Mouse (Mus musculus) MN1 (cell line): Measurements from ENCODE around the gene Stum.
"Not testable (repeated sequence)": the region's sequence is repeated elsewhere in the genome, so short reads cannot be mapped to it uniquely, and the experiment has no call there.

Experiments
- DNase-seq: peaks from one replicate; pipeline ENCODE4 v3.0.0-alpha.2; 2016; ENCODE audit warnings: low spot score

Stum gene

GRCm38 (mm10) chr1:180405576-180406335 lies 77.5 kb downstream of the Stum start:
- no peak for DNase-seq

DNA sequence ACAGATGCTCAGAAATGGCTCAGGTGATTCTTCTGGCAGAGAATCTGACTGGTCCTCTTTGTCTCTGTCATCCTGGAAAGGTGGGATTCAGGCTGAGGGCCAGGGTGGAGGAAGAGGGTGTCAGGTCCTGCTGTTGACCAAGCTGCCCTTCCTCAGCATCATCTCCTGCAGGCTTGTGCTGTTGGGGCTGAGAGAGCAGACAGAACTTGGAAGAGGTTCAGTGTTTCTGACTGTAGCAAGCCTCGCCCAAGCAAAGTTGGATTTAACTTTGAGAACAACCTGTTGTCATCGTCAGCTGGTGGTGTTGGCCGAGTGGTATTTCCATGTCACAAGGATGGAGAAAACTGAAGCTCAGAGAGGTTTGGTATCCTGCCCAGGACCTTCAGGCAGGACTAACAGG lies 78.6 kb downstream of the Stum start:
- DNase-seq, result no peak

- DNase-seq, result no peak
Measured at GRCm38 (mm10) chr1:180403694-180404606, 79.4 kb downstream of the Stum start.

GRCm38 (mm10) chr1:180403357-180403693 lies 80.0 kb downstream of the Stum start:
- no peak for DNase-seq

DNA sequence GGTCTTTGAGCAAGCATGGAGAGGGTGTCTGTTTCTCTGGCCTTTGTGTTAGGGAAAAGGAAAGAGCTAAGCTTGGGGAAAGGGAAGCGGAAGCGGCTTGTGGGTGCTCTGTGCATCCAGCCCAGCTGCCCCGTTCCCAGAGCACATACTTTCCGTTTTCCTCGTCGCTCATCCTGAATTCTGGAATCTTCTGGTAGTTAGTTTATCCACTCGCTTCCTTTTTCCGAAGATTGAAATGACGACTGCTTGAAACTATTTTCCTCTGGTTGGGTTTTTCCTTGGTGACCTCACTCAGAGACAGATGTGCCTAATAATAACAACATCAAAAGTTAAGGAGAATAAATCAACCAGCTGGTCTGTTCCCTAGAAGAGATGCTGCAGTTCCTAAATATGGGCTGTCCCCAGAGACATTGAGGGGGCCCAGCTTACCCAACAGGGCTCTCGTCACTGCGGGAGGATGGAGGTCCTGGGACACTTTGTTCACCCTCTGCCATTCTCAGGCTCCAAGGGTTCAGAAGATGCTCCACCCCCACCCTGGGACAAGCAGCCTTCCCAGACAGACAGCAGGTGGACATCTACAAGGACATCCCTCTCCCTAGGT lies 80.7 kb downstream of the Stum start:
- no peak for DNase-seq

GRCm38 (mm10) chr1:180401725-180402124 lies 81.6 kb downstream of the Stum start:
- DNase-seq, result no peak

DNA sequence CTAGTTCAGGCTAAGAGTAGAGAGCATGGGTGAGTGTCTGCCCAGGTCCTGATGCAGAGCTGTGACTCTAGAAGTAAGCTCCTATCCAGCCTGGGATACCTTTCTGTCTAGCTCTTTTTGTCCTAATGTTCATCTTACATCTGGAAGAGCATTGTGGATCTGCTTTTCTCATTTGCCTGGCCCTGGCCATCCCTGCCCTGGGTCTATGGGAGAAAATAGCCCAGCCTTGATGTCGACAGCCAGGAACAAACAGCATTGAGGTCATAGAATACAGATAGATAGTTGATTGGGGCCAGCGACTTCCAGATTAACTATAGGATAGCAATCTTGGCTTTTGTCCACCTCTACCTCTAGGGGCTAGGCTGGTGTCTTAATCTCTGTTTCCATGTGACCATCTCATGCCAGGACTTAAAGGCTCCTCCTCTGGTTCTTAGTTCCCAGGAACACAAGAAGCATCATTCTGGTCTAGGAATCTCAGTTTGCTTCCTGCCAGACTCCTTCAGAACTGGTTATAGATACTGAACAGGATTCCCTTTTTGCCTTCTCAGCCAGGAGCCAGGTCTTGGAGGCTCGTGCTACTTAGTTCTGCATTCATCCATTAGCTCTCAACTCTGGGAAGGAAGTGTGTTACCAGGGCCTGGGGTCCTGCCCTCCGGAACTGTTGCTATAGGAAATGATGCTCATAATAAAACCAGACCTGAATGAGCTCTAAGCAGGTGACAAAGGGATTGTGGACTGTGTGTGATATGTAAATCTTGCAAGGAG lies 82.4 kb downstream of the Stum start:
- no peak for DNase-seq

DNA sequence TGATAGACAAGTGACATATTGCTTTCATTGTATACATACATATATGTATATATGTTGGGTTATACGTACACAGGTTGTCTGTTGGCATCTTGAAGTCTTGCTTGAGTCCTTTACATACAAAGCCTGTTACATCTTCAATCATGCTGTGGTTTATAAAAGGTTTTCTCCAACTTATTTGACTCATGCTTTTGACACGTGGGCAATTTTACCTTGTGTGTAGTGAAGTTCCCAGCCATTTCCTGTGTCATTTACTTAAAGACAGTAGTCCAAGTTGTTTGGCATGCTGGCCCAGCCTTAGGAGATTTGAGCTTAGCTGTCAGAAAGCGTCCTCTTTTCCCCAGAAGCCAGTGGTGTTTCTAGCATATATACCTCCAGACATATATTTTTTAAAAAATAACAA lies 84.9 kb downstream of the Stum start:
- DNase-seq, result no peak

- no peak for DNase-seq
Measured at GRCm38 (mm10) chr1:180397734-180398133, 85.6 kb downstream of the Stum start.

- no peak for DNase-seq
Measured at GRCm38 (mm10) chr1:180393873-180394272, 89.4 kb downstream of the Stum start.

DNA sequence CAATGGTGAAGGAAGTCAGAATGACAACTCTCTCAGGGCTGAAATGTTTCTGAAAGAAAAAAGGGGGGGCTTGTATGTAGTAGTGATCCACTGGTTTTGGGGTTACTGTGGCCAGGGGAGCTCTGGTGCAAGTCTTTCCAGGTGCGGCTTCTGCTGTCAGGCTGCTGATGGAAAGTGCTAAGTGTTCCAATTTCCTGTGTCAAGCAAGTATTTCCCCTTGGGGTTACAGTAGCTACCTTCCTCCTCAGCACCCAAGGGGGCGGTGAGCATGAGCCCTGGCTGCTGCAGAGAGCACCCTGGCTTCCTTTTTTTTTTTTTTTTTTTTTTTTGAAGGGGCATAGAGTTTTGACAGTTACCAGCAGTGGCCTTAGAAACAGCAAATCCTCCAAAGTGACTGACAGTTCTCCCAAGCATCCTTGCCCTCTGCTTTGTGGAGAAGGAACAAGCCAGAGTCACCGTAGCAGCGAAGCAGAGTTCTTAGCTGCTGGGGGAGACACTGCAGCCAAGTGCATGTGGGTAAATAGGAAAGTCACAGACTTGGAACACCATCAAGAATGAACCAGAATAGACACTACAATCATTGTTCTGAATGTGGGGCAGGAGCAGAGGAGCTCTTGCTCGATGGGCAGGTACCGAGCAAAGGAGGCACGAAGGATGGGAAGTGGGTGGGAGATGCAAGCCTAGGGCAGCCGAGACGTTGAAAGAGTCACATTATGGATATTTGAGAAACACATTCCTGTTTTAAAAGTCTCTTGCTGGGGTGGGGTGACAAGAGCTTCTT lies 90.1 kb downstream of the Stum start:
- DNase-seq, result no peak

GRCm38 (mm10) chr1:180392137-180392798 lies 91.0 kb downstream of the Stum start:
- no peak for DNase-seq

- no peak for DNase-seq
Measured at GRCm38 (mm10) chr1:180391575-180391945, 91.7 kb downstream of the Stum start.

DNA sequence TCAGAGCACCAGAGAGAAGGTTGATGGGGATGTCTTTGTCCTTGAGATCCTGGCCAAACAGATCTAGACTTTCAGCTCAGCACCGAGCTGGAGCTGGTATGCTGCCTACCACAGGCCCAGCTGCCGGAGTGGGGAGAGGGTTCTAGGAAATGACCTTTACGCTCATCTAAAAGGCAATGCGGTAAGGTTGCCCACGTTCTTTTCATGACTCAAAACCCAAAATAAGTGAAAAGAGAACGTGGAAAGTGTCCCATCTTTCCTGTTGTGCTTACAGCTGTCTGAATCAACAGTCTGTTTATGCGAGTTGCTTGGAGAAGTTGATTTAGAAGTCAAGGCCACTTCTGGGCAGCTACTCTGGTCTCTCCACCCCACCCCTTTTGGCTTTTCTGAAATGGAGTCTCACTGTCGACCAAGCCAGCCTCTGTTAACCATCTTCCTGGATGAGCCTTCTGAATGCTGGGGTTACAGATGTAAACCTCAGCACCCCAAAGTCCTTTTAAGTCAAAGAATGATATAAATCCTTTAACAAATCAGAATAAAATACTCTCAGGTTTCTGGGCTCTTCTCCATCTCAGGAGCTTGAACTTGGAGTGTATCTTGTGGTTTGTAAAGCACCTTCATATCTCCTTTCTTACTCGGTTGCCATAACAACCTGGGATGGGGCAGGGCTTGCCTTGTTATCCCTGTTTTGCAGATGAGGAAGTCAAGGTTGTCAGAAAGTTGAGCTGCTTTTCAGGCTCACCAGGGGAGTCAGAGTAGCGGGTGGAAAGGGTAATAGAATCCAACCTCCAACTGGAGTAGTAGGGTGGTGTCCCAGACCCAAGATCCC lies 92.3 kb downstream of the Stum start:
- no peak for DNase-seq

- DNase-seq, result no peak
Measured at GRCm38 (mm10) chr1:180390321-180390731, 93.0 kb downstream of the Stum start.

- not testable (repeated sequence) for DNase-seq
Measured at GRCm38 (mm10) chr1:180389213-180389760, 94.0 kb downstream of the Stum start.

- no peak for DNase-seq
Measured at GRCm38 (mm10) chr1:180388481-180388880, 94.8 kb downstream of the Stum start.

GRCm38 (mm10) chr1:180387750-180388480 lies 95.4 kb downstream of the Stum start:
- no peak for DNase-seq
